In the genomic region with DNA sequence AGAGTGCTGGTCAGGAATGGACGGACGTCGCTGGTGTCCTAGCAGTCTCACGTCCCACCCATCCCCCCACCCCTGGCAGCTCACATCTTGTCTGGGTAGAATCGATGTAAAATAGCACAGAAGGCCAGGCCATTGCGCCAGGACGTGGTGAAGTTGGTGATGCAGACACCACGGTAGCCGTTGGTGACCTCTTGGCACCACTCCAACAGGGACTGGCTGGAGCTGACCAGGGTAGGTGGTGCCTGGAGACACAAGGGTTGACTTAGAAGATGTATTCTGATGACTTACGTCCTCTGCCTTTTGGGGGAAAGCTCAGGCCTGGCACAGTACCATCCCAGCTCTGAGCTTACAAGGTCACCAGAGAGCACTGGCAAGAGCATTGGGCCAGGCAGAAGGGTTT, we compare ENCODE assay signal across 14 mouse cellular contexts. TPM values are rescaled to one million over a fixed set of nuclear protein-coding genes. Genes with fewer than 3 reads are reported as not detected.
DNase-seq lines count a peak whose midpoint lies in the region; ATAC-seq and TF ChIP-seq lines count a peak whose summit lies in the region.
"Had no signal": no experiment of that assay in that cellular context is flagged by ENCODE, and none has a peak within 500 bp of the region (broad histone marks: within the 10 kb centered on the region; RNA-seq: fewer than 3 reads in every experiment).

No protein-coding gene starts in this region.

- peak; percentile 30 to 61 for DNase-seq in adrenal gland, adult (ENCODE audit: inconsistent age in 2 of 2, low spot score in 1 of 2)
- no peak for DNase-seq in adrenal gland, postnatal 4 days (ENCODE audit: low spot score in 2 of 2)
- DNase-seq in heart, adult 8-10 months (ENCODE audit: low spot score) = no peak
- DNase-seq in right cerebral cortex, postnatal 10 days (ENCODE audit: low spot score in 2 of 2) = peak; percentile 59 to 60
- DNase-seq in right cerebral cortex, postnatal 14 days = no peak
- no peak for DNase-seq in heart, postnatal 4 days
- DNase-seq: gastrocnemius, postnatal 25 days; layer of hippocampus, adult 9-11 months had no signal

- no peak for TF ChIP-seq CTCF in intestine, postnatal 0 days (IDR thresholded peaks at IDR 0.05; ENCODE audit: low read depth)

- no peaks in the 10 kb centered on the region for H3K27me3 ChIP-seq in heart, embryonic 13.5 days (replicated peaks)
- no peaks in the 10 kb centered on the region for H3K27me3 ChIP-seq in intestine, postnatal 0 days (replicated peaks; ENCODE audit: control insufficient read depth, insufficient read depth, low read length)
- H3K27me3 ChIP-seq: embryonic facial prominence, embryonic 15.5 days; heart, embryonic 15.5 days; lung, embryonic 15.5 days had no signal

- WGBS in heart, embryonic 13.5 days = 46% methylated on average over 10 of the region's 10 CpGs
- 68% methylated on average over 10 of the region's 10 CpGs for WGBS in intestine, postnatal 0 days

- no peak overlapping the region for H3K4me3 ChIP-seq in heart, embryonic 13.5 days
- no peak overlapping the region for H3K4me3 ChIP-seq in intestine, postnatal 0 days (ENCODE audit: low read depth, low read length)
- H3K4me3 ChIP-seq: embryonic facial prominence, embryonic 15.5 days; heart, embryonic 15.5 days had no signal

- peak overlapping the region; percentile 50; the same call in 1 of the 2 replicates for H3K9ac ChIP-seq in heart, embryonic 13.5 days
- no peak overlapping the region for H3K9ac ChIP-seq in intestine, postnatal 0 days (ENCODE audit: low read depth, low read length)
- H3K9ac ChIP-seq: lung, embryonic 15.5 days had no signal

- H3K4me1 ChIP-seq in heart, embryonic 13.5 days = peaks cover 45% of the 10 kb centered on the region
- no peaks in the 10 kb centered on the region for H3K4me1 ChIP-seq in intestine, postnatal 0 days (replicated peaks; ENCODE audit: control insufficient read depth, insufficient read depth, low read length)

- ATAC-seq in heart, embryonic 13.5 days (ENCODE audit: extremely low read depth, insufficient number of reproducible peaks, low FRiP score, low TSS enrichment) = no peak
- no peak for ATAC-seq in intestine, postnatal 0 days

- 0 out of 2 replicates have a peak overlapping the region, but pooled peaks have one; percentile 15 for H3K27ac ChIP-seq in heart, embryonic 13.5 days (replicated peaks)
- no peak overlapping the region for H3K27ac ChIP-seq in intestine, postnatal 0 days (ENCODE audit: low read depth, low read length)
- H3K27ac ChIP-seq: embryonic facial prominence, embryonic 15.5 days; lung, embryonic 15.5 days had no signal

- H3K9me3 ChIP-seq in heart, embryonic 13.5 days = no peaks in the 10 kb centered on the region
- no peaks in the 10 kb centered on the region for H3K9me3 ChIP-seq in intestine, postnatal 0 days (ENCODE audit: control insufficient read depth)
- H3K9me3 ChIP-seq: embryonic facial prominence, embryonic 15.5 days; heart, embryonic 15.5 days; lung, embryonic 15.5 days had no signal

- H3K36me3 ChIP-seq in heart, embryonic 13.5 days = peaks cover 100% of the 10 kb centered on the region
- H3K36me3 ChIP-seq in intestine, postnatal 0 days (ENCODE audit: control insufficient read depth, insufficient read depth) = peaks cover 76% of the 10 kb centered on the region

- H3K4me2 ChIP-seq in heart, embryonic 13.5 days = no peak overlapping the region
- H3K4me2 ChIP-seq in intestine, postnatal 0 days (replicated peaks; ENCODE audit: low read depth) = no peak overlapping the region
- H3K4me2 ChIP-seq: embryonic facial prominence, embryonic 15.5 days; heart, embryonic 15.5 days had no signal

RNA-seq across cellular contexts. Expression of gene Ehbp1l1, which starts 9.2 kb away (rescaled TPM):
- 10 to 100 TPM; 34.9 to 35.6 TPM for total RNA-seq in adrenal gland, postnatal 4 days (2021)
- 85.9 and 96.8 TPM in 2 replicates for polyA plus RNA-seq in heart, embryonic 13.5 days (2015; fragmentation: Nextera tagmentation; extraction: Ambion mirVana)
- total RNA-seq in heart, adult 8-10 months (2022) = 100 to 1,000 TPM; 145 to 158 (median 149) TPM
- 49.8 and 51.0 TPM in 2 replicates for polyA plus RNA-seq in intestine, postnatal 0 days (2015; fragmentation: Nextera tagmentation; extraction: Ambion mirVana)
- total RNA-seq in heart, postnatal 4 days (2021) = 100 to 1,000 TPM; 179 to 191 TPM

RNA-seq across cellular contexts. Expression of gene Fam89b, which starts 12.5 kb away (rescaled TPM):
- total RNA-seq in adrenal gland, postnatal 4 days (2021) = 10 to 100 TPM; 63.5 to 67.5 TPM
- polyA plus RNA-seq in heart, embryonic 13.5 days (2015; fragmentation: Nextera tagmentation; extraction: Ambion mirVana) = 79.7 and 82.6 TPM in 2 replicates
- total RNA-seq in heart, adult 8-10 months (2022) = 10 to 100 TPM; 22.8 to 26.9 (median 24.2) TPM
- polyA plus RNA-seq in intestine, postnatal 0 days (2015; fragmentation: Nextera tagmentation; extraction: Ambion mirVana) = 48.5 and 48.9 TPM in 2 replicates
- total RNA-seq in heart, postnatal 4 days (2021) = 10 to 100 TPM; 48.3 to 49.0 TPM

RNA-seq across cellular contexts. Expression of gene Kcnk7, which starts 12.8 kb away (rescaled TPM):
- not detected for total RNA-seq in adrenal gland, postnatal 4 days (2021)
- 0.29 TPM in 1 of 2 replicates, not detected in the other for polyA plus RNA-seq in heart, embryonic 13.5 days (2015; fragmentation: Nextera tagmentation; extraction: Ambion mirVana)
- not detected for total RNA-seq in heart, adult 8-10 months (2022)
- polyA plus RNA-seq in intestine, postnatal 0 days (2015; fragmentation: Nextera tagmentation; extraction: Ambion mirVana) = 0.12 and 0.21 TPM in 2 replicates
- total RNA-seq in heart, postnatal 4 days (2021) = not detected
- total RNA-seq: gastrocnemius, postnatal 25 days; left cerebral cortex, postnatal 36 days had no signal

RNA-seq across cellular contexts. Expression of gene Ltbp3, which starts 23.7 kb away (rescaled TPM):
- 100 to 1,000 TPM; 277 to 287 TPM for total RNA-seq in adrenal gland, postnatal 4 days (2021)
- 22.5 and 24.7 TPM in 2 replicates for polyA plus RNA-seq in heart, embryonic 13.5 days (2015; fragmentation: Nextera tagmentation; extraction: Ambion mirVana)
- total RNA-seq in heart, adult 8-10 months (2022) = 10 to 100 TPM; 28.2 to 33.1 (median 31.7) TPM
- 11.9 and 15.6 TPM in 2 replicates for polyA plus RNA-seq in intestine, postnatal 0 days (2015; fragmentation: Nextera tagmentation; extraction: Ambion mirVana)
- total RNA-seq in heart, postnatal 4 days (2021) = 10 to 100 TPM; 78.7 to 79.6 TPM

RNA-seq across cellular contexts. Expression of gene Pcnx3, which starts 28.2 kb away (rescaled TPM):
- total RNA-seq in adrenal gland, postnatal 4 days (2021) = 100 to 1,000 TPM; 117 to 123 TPM
- 13.6 and 14.9 TPM in 2 replicates for polyA plus RNA-seq in heart, embryonic 13.5 days (2015; fragmentation: Nextera tagmentation; extraction: Ambion mirVana)
- total RNA-seq in heart, adult 8-10 months (2022) = 10 to 100 TPM; 18.0 to 21.9 (median 19.8) TPM
- 9.3 and 12.7 TPM in 2 replicates for polyA plus RNA-seq in intestine, postnatal 0 days (2015; fragmentation: Nextera tagmentation; extraction: Ambion mirVana)
- total RNA-seq in heart, postnatal 4 days (2021) = 10 to 100 TPM; 42.5 to 42.7 TPM

Comparison
In these comparisons a context has a peak if more than half of its experiments do, and no peak if none do; other contexts are left out.
1. DNase-seq: peak in adrenal gland, adult (2 of 2) and right cerebral cortex, postnatal 10 days (2 of 2); none in adrenal gland, postnatal 4 days (0 of 2), heart, adult 8-10 months (single experiment), right cerebral cortex, postnatal 14 days (single experiment) and heart, postnatal 4 days (single experiment).
2. RNA of gene Ehbp1l1, which starts 9.2 kb away (total RNA-seq): 179 to 191 TPM in heart, postnatal 4 days and 145 to 158 TPM in heart, adult 8-10 months; 34.9 to 35.6 TPM in adrenal gland, postnatal 4 days; every median in the first group is over 4 times any median in the second.